Mouse (Mus musculus) heart, embryonic 10.5 days (tissue): ENCODE measurements around the gene Trcg1. TPM values are rescaled to one million over a fixed set of nuclear protein-coding genes. Genes with fewer than 3 reads are reported as not detected.

Experiments
- DNase-seq: peaks from one replicate; pipeline ENCODE4 v3.0.0-alpha.2; 2017; ENCODE audit warnings: low spot score
- H3K27ac ChIP-seq: fragments of 300-500 bp; sonication (generic); 2 replicates; pipeline ENCODE4 v1.5.1; 2016; ENCODE audit warnings: mild to moderate bottlenecking
- H3K27me3 ChIP-seq: fragments of 300-500 bp; sonication (generic); 2 replicates; pipeline ENCODE4 v1.6.1; 2016; ENCODE audit warnings: mild to moderate bottlenecking; ENCODE audit not compliant: poor library complexity, insufficient read depth, severe bottlenecking
- H3K36me3 ChIP-seq: fragments of 300-500 bp; sonication (generic); 2 replicates; pipeline ENCODE4 v1.6.1; 2016; ENCODE audit warnings: mild to moderate bottlenecking, moderate library complexity
- H3K4me1 ChIP-seq: fragments of 300-500 bp; sonication (generic); 2 replicates; pipeline ENCODE4 v1.6.1; 2016; ENCODE audit warnings: mild to moderate bottlenecking
- H3K4me3 ChIP-seq: fragments of 300-500 bp; sonication (generic); 2 replicates; pipeline ENCODE4 v1.5.1; 2016; ENCODE audit warnings: mild to moderate bottlenecking, moderate library complexity
- H3K9me3 ChIP-seq: fragments of 300-500 bp; sonication (generic); 2 replicates; pipeline ENCODE4 v1.6.1; 2016; ENCODE audit warnings: mild to moderate bottlenecking, moderate library complexity
- WGBS: fragments of 180-500 bp; shearing (Covaris S2); methylation state at CpG from one replicate; pipeline ENCODE4 v1.1.7; 2016; 5-methylcytosine and 5-hydroxymethylcytosine counted together
- polyA plus RNA-seq: library from polyadenylated mRNA; unstranded; fragments of >200 nt; fragmentation: Nextera tagmentation; extraction: Ambion mirVana; gene quantifications from 2 replicates; pipeline ENCODE4 v1.2.1, GENCODE M21; 2016

Gene Trcg1
- polyA plus RNA-seq, 1 experiment from 2014 or later, result not detected

- H3K27ac ChIP-seq, result no peak overlapping the region
- no peak overlapping the region for H3K4me3 ChIP-seq
- H3K36me3 ChIP-seq, result no peaks in the 10 kb centered on the region
- peaks cover 12% of the 10 kb centered on the region for H3K27me3 ChIP-seq
- H3K4me1 ChIP-seq, result peaks cover 4% of the 10 kb centered on the region
- DNase-seq, result no peak
- WGBS, result 74% methylated on average over 2 of the region's 2 CpGs
- H3K9me3 ChIP-seq, result no peaks in the 10 kb centered on the region
Observed at GRCm38 (mm10) chr9:57238220-57238619, 1.9 kb downstream of the Trcg1 start.

GRCm38 (mm10) chr9:57241111-57241510 lies 4.8 kb downstream of the Trcg1 start:
- no peaks in the 10 kb centered on the region for H3K9me3 ChIP-seq
- DNase-seq, result no peak
- no peak overlapping the region for H3K27ac ChIP-seq
- peaks cover 10% of the 10 kb centered on the region for H3K4me1 ChIP-seq
- WGBS, result 67% methylated on average over 5 of the region's 5 CpGs
- H3K27me3 ChIP-seq, result peaks cover 26% of the 10 kb centered on the region
- H3K4me3 ChIP-seq, result no peak overlapping the region
- H3K36me3 ChIP-seq, result no peaks in the 10 kb centered on the region

- no peaks in the 10 kb centered on the region for H3K9me3 ChIP-seq
- WGBS, result 40% methylated on average over 5 of the region's 5 CpGs
- no peak overlapping the region for H3K27ac ChIP-seq
Observed at GRCm38 (mm10) chr9:57242916-57243315, 6.6 kb downstream of the Trcg1 start.

GRCm38 (mm10) chr9:57244106-57244685 lies 7.8 kb downstream of the Trcg1 start:
- H3K36me3 ChIP-seq, result no peaks in the 10 kb centered on the region
- H3K27ac ChIP-seq, result no peak overlapping the region
- 20% methylated on average over 7 of the region's 7 CpGs for WGBS
- H3K9me3 ChIP-seq, result no peaks in the 10 kb centered on the region
- DNase-seq, result no peak
- H3K4me3 ChIP-seq, result no peak overlapping the region
- H3K4me1 ChIP-seq, result peaks cover 29% of the 10 kb centered on the region
- peaks cover 26% of the 10 kb centered on the region for H3K27me3 ChIP-seq

More at GRCm38 (mm10) chr9:57242916-57243315, 6.6 kb downstream of the Trcg1 start:
- Histone ChIP-seq H3K4me3 (no peak overlapping the region), H3K4me1 (peaks cover 22% of the 10 kb centered on the region), H3K27me3 (peaks cover 26% of the 10 kb centered on the region), H3K36me3 (no peaks in the 10 kb centered on the region)
- no peak for DNase-seq

GRCm38 (mm10) chr9:57246482-57246881 lies 10.1 kb downstream of the Trcg1 start:
- Histone ChIP-seq H3K36me3 (peaks cover 7% of the 10 kb centered on the region), H3K4me3 (no peak overlapping the region), H3K9me3 (no peaks in the 10 kb centered on the region), H3K4me1 (peaks cover 34% of the 10 kb centered on the region), H3K27me3 (peaks cover 23% of the 10 kb centered on the region), H3K27ac (no peak overlapping the region)
- WGBS, result 87% methylated on average over 5 of the region's 5 CpGs
- DNase-seq, result no peak

GRCm38 (mm10) chr9:57247201-57247671 lies 10.9 kb downstream of the Trcg1 start:
- 0 out of 2 replicates have a peak overlapping the region, but pooled peaks have one; percentile 16 for H3K27ac ChIP-seq
- no peak for DNase-seq
- H3K36me3 ChIP-seq, result peaks cover 14% of the 10 kb centered on the region
- H3K4me3 ChIP-seq, result no peak overlapping the region
- WGBS, result 62% methylated on average over 8 of the region's 8 CpGs
- peaks cover 36% of the 10 kb centered on the region for H3K4me1 ChIP-seq
- peaks cover 16% of the 10 kb centered on the region for H3K27me3 ChIP-seq
- H3K9me3 ChIP-seq, result no peaks in the 10 kb centered on the region

- peaks cover 24% of the 10 kb centered on the region for H3K36me3 ChIP-seq
- no peak overlapping the region for H3K27ac ChIP-seq
- H3K4me1 ChIP-seq, result peaks cover 41% of the 10 kb centered on the region
- DNase-seq, result no peak
- no peaks in the 10 kb centered on the region for H3K9me3 ChIP-seq
- WGBS, result 47% methylated on average over 7 of the region's 7 CpGs
- H3K27me3 ChIP-seq, result peaks cover 15% of the 10 kb centered on the region; the same call in 1 of the 2 replicates
- H3K4me3 ChIP-seq, result no peak overlapping the region
Observed at GRCm38 (mm10) chr9:57248030-57248942, 11.9 kb downstream of the Trcg1 start.

GRCm38 (mm10) chr9:57250026-57250425 lies 13.7 kb downstream of the Trcg1 start:
- no peak for DNase-seq
- 90% methylated on average over 4 of the region's 4 CpGs for WGBS
- Histone ChIP-seq H3K27ac (no peak overlapping the region), H3K27me3 (0 out of 2 replicates have a peak, but pooled peaks cover 8% of the 10 kb centered on the region), H3K36me3 (peaks cover 42% of the 10 kb centered on the region), H3K9me3 (no peaks in the 10 kb centered on the region), H3K4me3 (no peak overlapping the region), H3K4me1 (peaks cover 43% of the 10 kb centered on the region)

- 92% methylated on average over 2 of the region's 2 CpGs for WGBS
- Histone ChIP-seq H3K36me3 (peaks cover 51% of the 10 kb centered on the region), H3K9me3 (no peaks in the 10 kb centered on the region), H3K4me3 (no peak overlapping the region), H3K27me3 (no peaks in the 10 kb centered on the region), H3K4me1 (peaks cover 43% of the 10 kb centered on the region), H3K27ac (no peak overlapping the region)
- no peak for DNase-seq
Observed at GRCm38 (mm10) chr9:57251139-57251538, 14.8 kb downstream of the Trcg1 start.

GRCm38 (mm10) chr9:57254061-57254460 lies 17.7 kb downstream of the Trcg1 start:
- H3K36me3 ChIP-seq, result peaks cover 79% of the 10 kb centered on the region

GRCm38 (mm10) chr9:57254823-57255495 lies 18.6 kb downstream of the Trcg1 start:
- no peaks in the 10 kb centered on the region for H3K27me3 ChIP-seq
- H3K4me1 ChIP-seq, result peaks cover 45% of the 10 kb centered on the region
- peaks cover 79% of the 10 kb centered on the region for H3K36me3 ChIP-seq
- no peak overlapping the region for H3K27ac ChIP-seq
- no peak overlapping the region for H3K4me3 ChIP-seq
- H3K9me3 ChIP-seq, result no peaks in the 10 kb centered on the region
- WGBS, result 84% methylated on average over 9 of the region's 9 CpGs
- no peak for DNase-seq

More at GRCm38 (mm10) chr9:57254061-57254460, 17.7 kb downstream of the Trcg1 start:
- peaks cover 42% of the 10 kb centered on the region for H3K4me1 ChIP-seq
- 87% methylated on average over 7 of the region's 7 CpGs for WGBS
- H3K9me3 ChIP-seq, result no peaks in the 10 kb centered on the region
- H3K4me3 ChIP-seq, result no peak overlapping the region
- no peak overlapping the region for H3K27ac ChIP-seq
- DNase-seq, result no peak
- no peaks in the 10 kb centered on the region for H3K27me3 ChIP-seq

GRCm38 (mm10) chr9:57256309-57256708 lies 20.0 kb downstream of the Trcg1 start:
- DNase-seq, result no peak
- no peak overlapping the region for H3K27ac ChIP-seq
- WGBS, result 92% methylated on average over 20 of the region's 20 CpGs
- H3K27me3 ChIP-seq, result 0 out of 2 replicates have a peak, but pooled peaks cover 6% of the 10 kb centered on the region
- H3K9me3 ChIP-seq, result no peaks in the 10 kb centered on the region
- no peak overlapping the region for H3K4me3 ChIP-seq
- peaks cover 51% of the 10 kb centered on the region for H3K4me1 ChIP-seq
- H3K36me3 ChIP-seq, result peaks cover 72% of the 10 kb centered on the region
